In genomic region chr12:30416547-30416946, GRCm38 (mm10) we compare ENCODE assay signal across 24 mouse cellular contexts. TPM values are rescaled to one million over a fixed set of nuclear protein-coding genes. Genes with fewer than 3 reads are reported as not detected.
A peak's percentile ranks its signal among the peaks of the same experiment; 100 is the strongest.
DNase-seq lines count a peak whose midpoint lies in the region; ATAC-seq lines count a peak whose summit lies in the region.
"Had no signal": no experiment of that assay in that cellular context is flagged by ENCODE, and none has a peak within 500 bp of the region (broad histone marks: within the 10 kb centered on the region; RNA-seq: fewer than 3 reads in every experiment).

No protein-coding gene starts in this region.

- ATAC-seq in kidney, embryonic 14.5 days (ENCODE audit: low FRiP score, low TSS enrichment): no peak
- no peak for ATAC-seq in midbrain, embryonic 16.5 days
- ATAC-seq: forebrain, postnatal 0 days; liver, embryonic 12.5 days; midbrain, embryonic 15.5 days had no signal

- H3K27ac ChIP-seq in kidney, embryonic 14.5 days (ENCODE audit: low read depth, low read length): no peak overlapping the region
- no peak overlapping the region for H3K27ac ChIP-seq in midbrain, embryonic 16.5 days (ENCODE audit: low read length)
- H3K27ac ChIP-seq: hindbrain, embryonic 13.5 days; limb, embryonic 13.5 days; liver, embryonic 12.5 days; midbrain, embryonic 15.5 days had no signal

- H3K4me3 ChIP-seq in kidney, embryonic 14.5 days (ENCODE audit: low read length): no peak overlapping the region
- no peak overlapping the region for H3K4me3 ChIP-seq in midbrain, embryonic 16.5 days (ENCODE audit: low read depth, low read length)
- H3K4me3 ChIP-seq: hindbrain, embryonic 13.5 days; limb, embryonic 13.5 days; liver, embryonic 12.5 days; midbrain, embryonic 15.5 days; myocyte had no signal

- DNase-seq in kidney, adult 11 months: peak; percentile 72
- DNase-seq in kidney, adult 8-10 months: peak; percentile 62 to 68
- peak; percentile 68 for DNase-seq in kidney, postnatal 14 days
- DNase-seq in cerebellum, adult 11-12 months: no peak
- no peak for DNase-seq in adrenal gland, postnatal 10 days
- DNase-seq: cerebellum, adult 11 months; forebrain, postnatal 0 days; gastrocnemius, postnatal 25 days; heart, postnatal 36 days; layer of hippocampus, postnatal 36 days; lung, adult 18-20 months; lung, postnatal 4 days; right cerebral cortex, postnatal 4 days; thymus, adult 2 months; thymus, postnatal 4 days had no signal

- no peaks in the 10 kb centered on the region for H3K9me3 ChIP-seq in kidney, embryonic 14.5 days (ENCODE audit: control insufficient read depth, low read length)
- no peaks in the 10 kb centered on the region for H3K9me3 ChIP-seq in midbrain, embryonic 16.5 days (replicated peaks; ENCODE audit: control insufficient read depth, low read length, poor library complexity, severe bottlenecking)
- H3K9me3 ChIP-seq: hindbrain, embryonic 13.5 days; limb, embryonic 13.5 days; midbrain, embryonic 15.5 days had no signal

- no peaks in the 10 kb centered on the region for H3K4me1 ChIP-seq in kidney, embryonic 14.5 days (ENCODE audit: control insufficient read depth, insufficient read depth, low read length)
- no peaks in the 10 kb centered on the region for H3K4me1 ChIP-seq in midbrain, embryonic 16.5 days (ENCODE audit: control insufficient read depth, insufficient read depth, low read length)
- H3K4me1 ChIP-seq: hindbrain, embryonic 13.5 days; limb, embryonic 13.5 days; liver, embryonic 12.5 days; midbrain, embryonic 15.5 days had no signal

- H3K36me3 ChIP-seq in kidney, embryonic 14.5 days (ENCODE audit: control insufficient read depth, insufficient read depth, low read length): no peaks in the 10 kb centered on the region
- no peaks in the 10 kb centered on the region for H3K36me3 ChIP-seq in midbrain, embryonic 16.5 days (ENCODE audit: control insufficient read depth, insufficient read depth, low read length)
- H3K36me3 ChIP-seq: hindbrain, embryonic 13.5 days; limb, embryonic 13.5 days; liver, embryonic 12.5 days; midbrain, embryonic 15.5 days had no signal

- H3K9ac ChIP-seq in kidney, embryonic 14.5 days (ENCODE audit: low read depth, low read length): no peak overlapping the region
- H3K9ac ChIP-seq in midbrain, embryonic 16.5 days (ENCODE audit: low read depth, low read length): no peak overlapping the region
- H3K9ac ChIP-seq: forebrain, postnatal 0 days; hindbrain, embryonic 13.5 days; limb, embryonic 13.5 days; liver, embryonic 12.5 days; midbrain, embryonic 15.5 days had no signal

- WGBS in kidney, embryonic 14.5 days: 44% methylated on average over 8 of the region's 8 CpGs
- WGBS in midbrain, embryonic 16.5 days: 95% methylated on average over 8 of the region's 8 CpGs

- H3K4me2 ChIP-seq in kidney, embryonic 14.5 days (replicated peaks; ENCODE audit: low read depth, low read length): no peak overlapping the region
- H3K4me2 ChIP-seq in midbrain, embryonic 16.5 days (ENCODE audit: low read length): no peak overlapping the region
- H3K4me2 ChIP-seq: hindbrain, embryonic 13.5 days; limb, embryonic 13.5 days; liver, embryonic 12.5 days; midbrain, embryonic 15.5 days had no signal

- H3K27me3 ChIP-seq in kidney, embryonic 14.5 days (ENCODE audit: control insufficient read depth, insufficient read depth, low read length): no peaks in the 10 kb centered on the region
- H3K27me3 ChIP-seq in midbrain, embryonic 16.5 days (ENCODE audit: control insufficient read depth, insufficient read depth, low read depth, low read length): no peaks in the 10 kb centered on the region
- H3K27me3 ChIP-seq: hindbrain, embryonic 13.5 days; limb, embryonic 13.5 days; liver, embryonic 12.5 days; midbrain, embryonic 15.5 days had no signal

RNA-seq across cellular contexts. Expression of gene Sntg2, which starts 43.4 kb away (rescaled TPM):
- 2.2 and 2.9 TPM in 2 replicates for polyA plus RNA-seq in kidney, embryonic 14.5 days (2014; fragmentation: Nextera tagmentation; extraction: Ambion mirVana)
- polyA plus RNA-seq in midbrain, embryonic 16.5 days (2015; fragmentation: Nextera tagmentation; extraction: Ambion mirVana): 5.1 and 8.2 TPM in 2 replicates
- total RNA-seq in adrenal gland, postnatal 10 days (2021): 1 to 10 TPM; 1.0 to 1.5 TPM
- total RNA-seq: ES-E14; megakaryocyte-erythroid progenitor cell, adult 5-6 weeks had no signal
- polyA plus RNA-seq: myocyte had no signal

Comparison
In these comparisons a context has a peak if more than half of its experiments do, and no peak if none do; other contexts are left out.
1. DNase-seq: peak in kidney, adult 11 months (single experiment), kidney, adult 8-10 months (2 of 2) and kidney, postnatal 14 days (single experiment); none in cerebellum, adult 11-12 months (single experiment) and adrenal gland, postnatal 10 days (single experiment).